Mouse (Mus musculus): ENCODE data around the gene Ucma. TPM values are rescaled to one million over a fixed set of nuclear protein-coding genes. Genes with fewer than 3 reads are reported as not detected.

Gene Ucma
- polyA plus RNA-seq, 3 experiments from 2014 or later = not detected

Other genes starting within 250 kb of the Ucma start
- 10 to 100 TPM; 21.2 to 42.3 (median 23.3) TPM for gene Sephs1, start 94.6 kb upstream of the Ucma start, polyA plus RNA-seq (2017; shearing (Covaris generic))
- 100 to 1,000 TPM in 1 of 3 experiments, 10 to 100 TPM in 2; 86.3 to 122 (median 97.5) TPM for gene Phyh, start 57.1 kb upstream of the Ucma start, polyA plus RNA-seq (2017; shearing (Covaris generic))
- gene Mcm10, start 36.7 kb downstream of the Ucma start, polyA plus RNA-seq (2017; shearing (Covaris generic)) = 10 to 100 TPM in 1 of 3 experiments, 1 to 10 TPM in 2; 3.2 to 20.8 (median 3.5) TPM
- gene Optn, start 87.9 kb downstream of the Ucma start, polyA plus RNA-seq (2017; shearing (Covaris generic)) = 1 to 10 TPM in 2 of 3 experiments, under 1 TPM in 1; 0.78 to 4.6 (median 1.5) TPM
- gene Ccdc3, start 161.7 kb downstream of the Ucma start, polyA plus RNA-seq (2017; shearing (Covaris generic)) = not detected

Data from inflammation-experienced regulatory T-cells, adult 6 months (primary cell).